ENCODE assay signal across 21 mouse cellular contexts in genomic region chr12:72213554-72213953, GRCm38 (mm10). TPM values are rescaled to one million over a fixed set of nuclear protein-coding genes. Genes with fewer than 3 reads are reported as not detected.
DNase-seq lines count a peak whose midpoint lies in the region; ATAC-seq and TF ChIP-seq lines count a peak whose summit lies in the region.
"Had no signal": no experiment of that assay in that cellular context is flagged by ENCODE, and none has a peak within 500 bp of the region (broad histone marks: within the 10 kb centered on the region; RNA-seq: fewer than 3 reads in every experiment).

No protein-coding gene starts in this region.

- peak overlapping the region; percentile 80 for H3K27ac ChIP-seq in gastrocnemius, adult 2 months
- peak overlapping the region; percentile 26; the same call in 1 of the 2 replicates for H3K27ac ChIP-seq in left cerebral cortex, adult 2 months
- peak overlapping the region; percentile 78 for H3K27ac ChIP-seq in heart, postnatal 0 days (ENCODE audit: low read depth)
- no peak overlapping the region for H3K27ac ChIP-seq in hindbrain, embryonic 13.5 days
- H3K27ac ChIP-seq: forebrain, embryonic 15.5 days; hindbrain, embryonic 15.5 days; neural tube, embryonic 12.5 days had no signal

- TF ChIP-seq CTCF in gastrocnemius, adult 2 months (IDR thresholded peaks at IDR 0.05): no peak
- TF ChIP-seq CTCF in left cerebral cortex, adult 2 months (IDR thresholded peaks at IDR 0.05): no peak
- no peak for TF ChIP-seq CTCF in heart, postnatal 0 days (IDR thresholded peaks at IDR 0.05; ENCODE audit: low read depth)

- 43% methylated on average over 5 of the region's 5 CpGs for whole genome bisulfite sequencing in heart, postnatal 0 days
- 67% methylated on average over 5 of the region's 5 CpGs for WGBS in hindbrain, embryonic 13.5 days

- 0 out of 2 replicates have a peak, but pooled peaks have one; percentile 30 for TF ChIP-seq EP300 in heart, postnatal 0 days (IDR thresholded peaks at IDR 0.05; ENCODE audit: low read depth)

- no peaks in the 10 kb centered on the region for H3K27me3 ChIP-seq in heart, postnatal 0 days (ENCODE audit: control insufficient read depth, insufficient read depth, low read length)
- no peaks in the 10 kb centered on the region for H3K27me3 ChIP-seq in hindbrain, embryonic 13.5 days
- H3K27me3 ChIP-seq: forebrain, embryonic 15.5 days; hindbrain, embryonic 15.5 days; neural tube, embryonic 12.5 days; Patski had no signal

- no peak overlapping the region for H3K9ac ChIP-seq in heart, postnatal 0 days (replicated peaks; ENCODE audit: low read depth, low read length)
- H3K9ac ChIP-seq in hindbrain, embryonic 13.5 days: no peak overlapping the region
- H3K9ac ChIP-seq: forebrain, embryonic 15.5 days; hindbrain, embryonic 15.5 days; neural tube, embryonic 12.5 days had no signal

- H3K36me3 ChIP-seq in heart, postnatal 0 days (replicated peaks; ENCODE audit: control insufficient read depth, insufficient read depth, low read length): no peaks in the 10 kb centered on the region
- peaks cover 93% of the 10 kb centered on the region for H3K36me3 ChIP-seq in hindbrain, embryonic 13.5 days

- H3K4me1 ChIP-seq in heart, postnatal 0 days (ENCODE audit: control insufficient read depth, insufficient read depth): no peaks in the 10 kb centered on the region
- no peaks in the 10 kb centered on the region for H3K4me1 ChIP-seq in hindbrain, embryonic 13.5 days (replicated peaks)
- H3K4me1 ChIP-seq: forebrain, embryonic 15.5 days; hindbrain, embryonic 15.5 days; neural tube, embryonic 12.5 days had no signal

- no peak overlapping the region for H3K4me2 ChIP-seq in heart, postnatal 0 days (ENCODE audit: low read depth, low read length)
- no peak overlapping the region for H3K4me2 ChIP-seq in hindbrain, embryonic 13.5 days
- H3K4me2 ChIP-seq: forebrain, embryonic 15.5 days; hindbrain, embryonic 15.5 days; neural tube, embryonic 12.5 days had no signal

- ATAC-seq in heart, postnatal 0 days (ENCODE audit: insufficient read depth, low read depth): peak; percentile 78
- no peak for ATAC-seq in hindbrain, embryonic 13.5 days (ENCODE audit: low FRiP score)
- ATAC-seq: forebrain, embryonic 15.5 days; midbrain, embryonic 16.5 days; Patski had no signal

- H3K9me3 ChIP-seq in heart, postnatal 0 days (replicated peaks; ENCODE audit: control insufficient read depth, low read length): no peaks in the 10 kb centered on the region
- no peaks in the 10 kb centered on the region for H3K9me3 ChIP-seq in hindbrain, embryonic 13.5 days
- H3K9me3 ChIP-seq: forebrain, embryonic 15.5 days; hindbrain, embryonic 15.5 days; neural tube, embryonic 12.5 days had no signal

- H3K4me3 ChIP-seq in gastrocnemius, adult 2 months: peak overlapping the region; percentile 56
- H3K4me3 ChIP-seq in left cerebral cortex, adult 2 months: no peak overlapping the region
- H3K4me3 ChIP-seq in heart, postnatal 0 days (ENCODE audit: low read depth, low read length): no peak overlapping the region
- H3K4me3 ChIP-seq in hindbrain, embryonic 13.5 days: no peak overlapping the region
- H3K4me3 ChIP-seq: forebrain, embryonic 15.5 days; hindbrain, embryonic 15.5 days; neural tube, embryonic 12.5 days had no signal

- DNase-seq in gastrocnemius, adult 2 months: peak; percentile 30
- DNase-seq in gastrocnemius, postnatal 36 days: no peak
- no peak for DNase-seq in left cerebral cortex, adult 2 months (ENCODE audit: extremely low spot score in 1 of 2, low spot score in 2 of 2)
- DNase-seq in left cerebral cortex, postnatal 4 days: no peak
- DNase-seq in heart, postnatal 0 days (ENCODE audit: low spot score): peak; percentile 49
- DNase-seq in lung, postnatal 14 days: peak; percentile 9
- DNase-seq in urinary bladder, adult 18-20 months (ENCODE audit: low spot score in 2 of 2): no peak
- DNase-seq: cerebellum, postnatal 25 days; kidney, adult 8-10 months; right cerebral cortex, postnatal 14 days had no signal

- intact Hi-C loops in gastrocnemius, adult 2 months (cut with DNase I): no loop called here
- intact Hi-C loops in gastrocnemius, postnatal 36 days (cut with DNase I): no loop called here
- intact Hi-C loops in left cerebral cortex, adult 2 months (cut with DNase I): loop anchor here (5.0 kb wide), 1 partner anchor 111 kb away; no protein-coding TSS in a partner anchor
- intact Hi-C loops in left cerebral cortex, postnatal 4 days (cut with DNase I): no loop called here

RNA-seq across cellular contexts. Expression of gene Ccdc175, which starts 28.7 kb away (rescaled TPM):
- total RNA-seq in gastrocnemius, adult 2 months (2021): not detected
- not detected for total RNA-seq in gastrocnemius, postnatal 36 days (2021)
- not detected for total RNA-seq in left cerebral cortex, adult 2 months (2021)
- total RNA-seq in left cerebral cortex, postnatal 4 days (2021): not detected
- total RNA-seq in heart, postnatal 0 days (2014; rRNA removed; ENCODE audit: low replicate concordance): not detected in 2 replicates
- polyA plus RNA-seq in heart, postnatal 0 days (2015; fragmentation: Nextera tagmentation; extraction: Ambion mirVana): not detected in 2 replicates
- polyA plus RNA-seq in hindbrain, embryonic 13.5 days (2015; fragmentation: Nextera tagmentation; extraction: Ambion mirVana): not detected in 2 replicates
- total RNA-seq: adrenal gland, postnatal 4 days; gastrocnemius, postnatal 4 days; left cerebral cortex, postnatal 10 days; liver, adult 2 months; megakaryocyte progenitor cell, adult 5-6 weeks had no signal
- polyA plus RNA-seq: forebrain, embryonic 15.5 days; hindbrain, embryonic 15.5 days; liver, adult 2 months; midbrain, embryonic 16.5 days; neural tube, embryonic 12.5 days; Patski had no signal

Comparison
In these comparisons a context has a peak if more than half of its experiments do, and no peak if none do; other contexts are left out.
1. DNase-seq: peak in gastrocnemius, adult 2 months (single experiment), heart, postnatal 0 days (single experiment) and lung, postnatal 14 days (single experiment); none in gastrocnemius, postnatal 36 days (0 of 2), left cerebral cortex, adult 2 months (0 of 2), left cerebral cortex, postnatal 4 days (single experiment) and urinary bladder, adult 18-20 months (0 of 2).